Mouse (Mus musculus) liver, embryonic 14 days (tissue): Measurements from ENCODE around the gene Zbtb48. TPM values are rescaled to one million over a fixed set of nuclear protein-coding genes. Genes with fewer than 3 reads are reported as not detected.

Experiments used
- polyA plus RNA-seq: library from polyadenylated mRNA; depleted of rRNA; stranded (reverse); fragments of >200 nt; gene quantifications from 2 replicates; pipeline ENCODE4 v1.2.3, GENCODE M21; 2012; rRNA removed

Zbtb48 gene
- 11.0 and 12.9 TPM in 2 replicates for polyA plus RNA-seq

GRCm38 (mm10) chr4:152027524-152027923, at the start of gene Zbtb48:
Zbtb48 (minus strand) TSS chr4:152027671.

DNA sequence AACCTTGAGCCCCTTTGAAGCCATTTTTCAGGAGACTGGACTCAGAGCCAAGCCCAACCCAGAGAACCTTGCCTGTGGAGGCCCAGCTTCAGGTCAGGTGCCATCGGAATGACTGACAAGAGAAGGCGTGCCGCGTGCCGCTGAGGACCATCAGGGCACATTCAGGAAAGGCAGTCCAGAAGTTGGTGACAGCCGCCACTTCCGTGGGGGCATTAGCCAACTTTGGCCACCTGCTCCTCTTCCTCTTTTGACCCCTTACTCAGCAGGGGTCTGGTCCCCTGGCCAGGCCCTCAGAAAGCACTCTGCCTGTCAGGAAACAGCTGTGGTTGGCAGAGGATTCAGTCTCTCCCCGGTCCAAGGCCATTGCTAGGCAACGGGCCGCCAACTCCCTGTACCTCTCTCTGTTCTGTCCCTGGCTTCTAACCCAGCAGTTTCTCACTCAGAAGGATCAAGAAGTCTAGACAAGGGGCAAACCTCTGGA, 44.7 kb upstream of the Zbtb48 start, which contains the start of gene Plekhg5:
Gene Plekhg5 (plus strand): TSS at position 378 of the 481 bp plus-strand sequence.

DNA sequence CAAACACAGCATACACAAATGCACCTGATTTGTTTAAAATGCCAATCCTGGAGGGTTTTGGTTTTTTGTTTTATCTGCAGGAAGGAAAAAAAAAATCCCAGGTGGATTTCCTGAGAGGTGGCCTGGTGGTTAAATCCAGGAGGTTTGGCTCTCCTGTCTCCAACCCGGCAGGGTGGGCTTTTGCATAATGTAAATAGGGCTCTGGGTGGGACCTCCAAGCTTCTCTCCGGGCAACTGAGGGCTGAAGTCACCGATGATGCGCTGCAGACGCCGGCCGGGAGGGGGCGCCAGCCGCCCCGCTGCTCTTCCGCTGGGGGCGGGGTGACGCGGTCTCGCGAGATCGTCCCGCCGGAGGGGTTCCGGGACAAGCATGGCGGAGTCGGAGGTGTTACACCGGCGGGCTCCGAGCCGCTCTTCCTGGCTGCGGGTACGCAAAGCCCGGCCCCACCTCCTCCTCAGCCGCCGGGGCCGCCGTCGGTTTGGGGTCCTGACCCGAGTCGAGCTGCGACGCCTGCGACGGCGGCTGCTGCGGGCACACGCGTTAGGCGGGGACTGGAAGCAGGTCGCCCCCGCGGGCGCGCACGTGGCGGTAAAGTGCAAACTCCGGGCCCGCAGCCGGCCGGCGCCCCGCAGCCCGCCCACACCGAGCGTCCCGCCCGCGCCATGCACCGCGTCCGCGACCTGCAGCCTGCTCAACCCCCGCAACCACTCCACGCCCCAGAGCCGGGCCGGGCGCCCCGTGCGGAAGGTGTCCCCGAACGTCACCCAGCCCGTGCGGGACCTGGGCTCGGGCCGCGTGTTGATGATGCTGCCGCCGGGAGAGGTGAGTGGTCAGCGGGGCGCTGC, 11.7 kb upstream of the Zbtb48 start, which contains the start of gene Nol9:
Gene Nol9 (plus strand): TSS at position 337 of the 846 bp plus-strand sequence.

DNA sequence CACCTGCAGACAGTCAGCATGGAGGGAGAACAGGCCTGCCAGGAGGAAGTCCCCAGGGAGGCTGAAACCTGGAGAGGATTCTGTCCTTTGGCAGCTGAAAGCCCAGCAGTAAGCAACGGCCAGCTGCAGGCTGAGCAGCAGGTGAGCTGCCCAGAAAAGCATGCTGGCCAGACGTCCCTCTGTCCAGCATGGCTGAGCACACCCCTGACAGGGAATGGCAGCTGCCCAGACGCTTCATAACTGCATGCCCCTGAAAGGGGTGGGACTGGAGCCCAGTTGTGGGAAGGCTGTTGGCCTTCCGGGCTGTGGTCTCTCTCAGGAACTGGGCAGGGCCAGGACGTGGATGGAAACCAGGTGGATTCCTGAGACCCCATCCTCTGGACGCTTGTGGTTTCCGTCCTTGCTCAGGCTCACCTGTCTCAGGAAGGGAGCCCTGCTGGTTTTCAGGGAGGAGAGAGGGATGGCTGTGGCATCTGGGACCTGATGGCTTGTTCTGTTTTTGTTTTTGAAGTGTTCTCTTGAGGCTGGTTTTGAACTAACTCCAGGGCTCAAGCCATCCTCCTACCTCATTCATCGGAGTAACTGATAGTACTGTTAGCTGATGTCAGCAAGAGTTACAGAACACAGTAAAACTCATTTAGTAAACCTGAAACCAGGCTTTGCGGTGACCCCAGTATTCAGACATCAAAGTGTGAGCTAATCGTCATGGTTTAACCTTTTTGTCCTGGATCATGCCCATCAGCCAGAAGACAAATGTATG, 10.9 kb upstream of the Zbtb48 start, which contains the start of gene Tas1r1:
Gene Tas1r1 (minus strand): TSS at position 344 of the 760 bp plus-strand sequence.

GRCm38 (mm10) chr4:152008622-152009075, 18.8 kb downstream of the Zbtb48 start, which contains the start of gene Klhl21:
Klhl21 (plus strand) TSS chr4:152008803.

GRCm38 (mm10) chr4:151996173-151996950, 31.1 kb downstream of the Zbtb48 start, which contains the start of gene Phf13:
Phf13 (minus strand) TSS chr4:151996258.

DNA sequence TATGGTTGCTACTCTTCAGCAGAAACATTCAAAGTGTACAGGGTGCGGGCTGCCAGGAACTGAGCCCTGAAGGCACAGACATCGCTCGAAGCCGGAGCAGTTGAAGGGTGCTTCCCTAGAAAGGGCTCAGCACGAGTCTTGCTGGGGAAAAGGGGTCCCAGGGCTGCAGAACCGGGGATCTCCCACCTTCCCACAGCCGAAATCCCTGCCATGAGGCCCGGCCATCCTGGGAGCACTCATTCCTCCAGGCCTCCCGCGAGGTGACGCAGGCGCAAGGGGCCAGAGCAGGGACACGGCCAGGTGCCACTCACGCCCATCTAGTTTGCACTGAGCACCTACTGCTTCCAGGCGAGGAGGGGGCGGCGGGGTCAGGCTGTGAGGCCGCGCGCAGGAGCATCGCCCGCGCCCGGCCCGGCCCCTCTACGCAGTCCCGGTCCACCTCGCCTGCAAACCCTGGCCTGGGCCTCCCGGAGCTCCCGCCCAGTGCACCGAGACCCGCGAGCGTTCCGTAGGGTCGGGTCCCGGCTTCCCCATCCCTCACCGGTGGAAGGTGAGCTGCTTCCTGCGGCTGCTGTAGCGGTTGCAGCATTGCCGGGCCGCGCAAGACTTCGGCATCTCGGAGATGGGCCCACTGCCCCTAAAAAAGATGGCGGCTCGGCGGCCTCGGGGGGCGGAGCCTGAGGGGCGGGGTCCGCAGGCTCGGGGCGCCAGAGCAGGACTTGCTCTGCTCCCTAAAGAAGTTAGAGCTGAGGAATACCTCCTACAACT, 38.9 kb downstream of the Zbtb48 start, which contains the start of gene Thap3:
Gene Thap3 (minus strand): TSS at position 656 of the 768 bp plus-strand sequence.

Other genes with a start within 250 kb of the Zbtb48 start
- gene Camta1, start 165.8 kb downstream of the Zbtb48 start, polyA plus RNA-seq = 6.0 and 6.5 TPM in 2 replicates
- 29.1 and 35.9 TPM in 2 replicates for gene Dnajc11, start 94.0 kb downstream of the Zbtb48 start, polyA plus RNA-seq
- 5.1 and 5.9 TPM in 2 replicates for gene Thap3, start 38.7 kb downstream of the Zbtb48 start, polyA plus RNA-seq
- gene Phf13, start 31.4 kb downstream of the Zbtb48 start, polyA plus RNA-seq = 2.5 and 3.2 TPM in 2 replicates
- 3.9 and 4.2 TPM in 2 replicates for gene Klhl21, start 18.9 kb downstream of the Zbtb48 start, polyA plus RNA-seq
- gene Tas1r1, start 10.9 kb upstream of the Zbtb48 start, polyA plus RNA-seq = 0.02 and 0.05 TPM in 2 replicates
- 9.2 and 9.9 TPM in 2 replicates for gene Nol9, start 11.7 kb upstream of the Zbtb48 start, polyA plus RNA-seq
- gene Plekhg5, start 44.8 kb upstream of the Zbtb48 start, polyA plus RNA-seq = 3.9 and 4.7 TPM in 2 replicates
- gene Tnfrsf25, start 88.3 kb upstream of the Zbtb48 start, polyA plus RNA-seq = 0.75 and 0.84 TPM in 2 replicates
- gene Espn, start 124.7 kb upstream of the Zbtb48 start, polyA plus RNA-seq = 1.3 and 1.4 TPM in 2 replicates
- gene Hes2, start 131.2 kb upstream of the Zbtb48 start, polyA plus RNA-seq = 0.01 and 0.10 TPM in 2 replicates
- 12.1 and 14.0 TPM in 2 replicates for gene Acot7, start 150.5 kb upstream of the Zbtb48 start, polyA plus RNA-seq
- 0.84 and 1.3 TPM in 2 replicates for gene Gpr153, start 246.6 kb upstream of the Zbtb48 start, polyA plus RNA-seq